Mouse (Mus musculus): ENCODE results near the gene Plcxd2. TPM values are rescaled to one million over a fixed set of nuclear protein-coding genes. Genes with fewer than 3 reads are reported as not detected.

Plcxd2 gene
- total RNA-seq (2021) = under 1 TPM; 0.35 to 0.62 TPM
- polyA plus RNA-seq (2012; rRNA removed) = 0.13 and 0.21 TPM in 2 replicates
- long read RNA-seq = 0 reads

DNA sequence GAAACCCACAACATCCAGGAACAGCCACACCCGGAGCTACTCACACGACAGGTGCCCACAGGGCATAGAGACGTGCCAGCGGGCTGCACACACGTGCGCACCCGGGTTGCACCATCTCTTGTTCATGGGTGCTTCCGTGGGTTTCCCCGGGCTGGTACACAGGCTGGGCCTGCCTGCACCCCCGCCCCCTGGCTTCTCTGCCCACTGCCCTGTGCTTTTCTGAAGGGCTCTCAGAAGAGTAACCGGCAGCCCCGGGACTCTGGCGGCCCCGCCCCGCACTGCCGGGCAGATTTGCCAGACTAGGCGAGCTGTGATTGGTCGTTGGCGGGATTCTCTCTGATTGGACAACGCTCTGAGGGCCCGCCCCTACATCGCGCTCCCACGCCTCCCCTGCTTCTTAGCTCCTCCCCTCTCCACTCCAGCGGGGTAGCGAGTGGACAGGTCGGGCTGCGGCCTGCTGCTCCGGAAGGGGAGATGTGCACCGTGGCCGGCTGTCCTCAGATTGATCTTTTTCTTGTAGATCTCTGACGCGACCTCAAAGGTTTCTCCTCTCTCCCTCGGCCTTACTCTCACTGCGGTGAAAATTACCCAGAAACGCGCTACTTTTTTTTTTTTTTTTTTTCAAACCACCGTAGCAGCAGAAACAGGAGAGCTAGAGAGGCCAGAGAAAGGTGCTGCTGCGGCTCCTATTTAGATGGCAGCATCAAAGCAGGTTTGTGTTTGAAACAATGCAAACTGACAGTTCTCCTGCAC lies at the start of gene Plcxd2:
TSS of gene Plcxd2 (minus strand) at position 66 of the 753 bp plus-strand sequence.
- peak; percentile 97 for DNase-seq

DNA sequence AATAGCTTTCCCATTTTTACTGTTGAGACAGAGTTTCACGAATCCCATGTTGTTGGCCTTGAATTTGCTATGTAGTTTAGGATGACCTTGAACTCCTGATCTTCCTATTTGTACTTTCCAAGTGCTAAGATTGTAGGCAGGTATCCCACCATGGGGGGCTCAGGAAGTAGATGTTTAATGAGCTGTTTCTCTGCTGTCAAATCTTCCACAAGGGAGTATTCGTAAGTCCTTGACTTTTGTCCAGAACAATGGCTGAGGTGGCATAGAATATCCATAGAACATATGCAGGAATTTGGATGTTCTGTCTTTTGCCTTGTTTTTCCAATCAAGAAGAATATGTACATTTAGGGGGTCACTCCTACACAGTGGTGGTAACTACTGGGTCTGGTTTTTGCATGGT lies 36.9 kb upstream of the Plcxd2 start:
- DNase-seq = no peak

DNA sequence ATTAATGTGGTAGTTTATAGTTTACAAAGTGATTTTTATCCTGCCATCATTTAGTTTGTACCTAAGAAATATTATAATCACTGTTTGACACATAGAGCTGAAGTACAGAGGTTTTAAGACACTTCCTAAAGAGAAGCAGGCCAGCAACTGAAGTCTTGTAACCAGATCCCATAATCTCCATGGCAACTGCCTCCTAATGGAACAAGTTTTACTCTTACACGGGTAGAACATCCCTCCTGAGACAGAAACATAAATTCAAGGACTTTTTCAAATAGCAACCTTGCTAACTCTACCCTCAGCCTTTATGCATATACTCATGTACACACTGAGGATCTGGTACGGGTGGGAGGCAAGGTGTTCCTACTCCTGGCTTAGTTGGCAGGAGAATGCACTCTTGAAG lies 26.2 kb upstream of the Plcxd2 start:
- DNase-seq = no peak

DNA sequence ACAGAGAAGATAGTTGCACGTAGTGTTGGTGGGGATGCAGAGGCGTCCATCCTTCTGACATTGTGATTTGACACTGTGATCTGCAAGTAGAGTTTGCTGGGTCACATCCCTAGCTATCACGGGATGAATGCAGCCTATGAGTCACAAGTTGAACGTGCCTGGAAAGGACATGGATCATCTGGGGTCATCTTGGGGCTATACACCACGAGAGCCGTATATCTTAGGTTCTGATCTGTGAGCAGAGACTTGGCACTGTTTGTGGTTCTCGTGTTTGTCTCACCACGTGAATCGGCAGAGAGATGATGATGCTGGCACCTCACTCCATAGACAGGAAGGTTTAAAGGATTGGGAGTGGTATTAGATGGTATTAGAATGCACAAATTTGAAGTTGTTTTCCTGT lies 23.9 kb upstream of the Plcxd2 start:
- DNase-seq = no peak

DNA sequence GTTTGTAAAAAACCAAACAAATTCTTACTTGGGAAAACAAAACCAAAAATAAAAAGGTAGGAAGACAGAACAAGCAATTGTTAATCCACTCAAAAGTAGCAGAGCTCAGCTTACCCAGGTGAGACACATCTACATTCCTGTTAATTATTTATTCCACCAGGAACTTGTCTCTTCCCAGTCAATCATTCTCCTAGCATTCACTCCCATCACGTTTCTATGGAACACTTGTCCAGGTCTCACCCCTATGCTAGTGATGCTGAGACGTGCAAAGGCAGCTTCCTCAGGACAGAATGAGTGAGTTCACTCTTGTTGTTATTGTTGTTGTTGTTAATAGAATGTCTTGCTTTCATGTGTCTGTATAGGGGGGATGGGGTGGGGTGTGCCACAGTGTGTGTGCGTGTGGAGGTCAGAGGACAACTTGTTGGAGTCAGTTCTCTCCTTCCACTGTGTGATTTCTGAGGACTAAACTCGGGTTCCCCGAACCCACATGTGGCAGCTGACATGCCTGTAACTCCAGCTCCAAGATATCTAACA lies 13.0 kb upstream of the Plcxd2 start:
- no peak for DNase-seq

DNA sequence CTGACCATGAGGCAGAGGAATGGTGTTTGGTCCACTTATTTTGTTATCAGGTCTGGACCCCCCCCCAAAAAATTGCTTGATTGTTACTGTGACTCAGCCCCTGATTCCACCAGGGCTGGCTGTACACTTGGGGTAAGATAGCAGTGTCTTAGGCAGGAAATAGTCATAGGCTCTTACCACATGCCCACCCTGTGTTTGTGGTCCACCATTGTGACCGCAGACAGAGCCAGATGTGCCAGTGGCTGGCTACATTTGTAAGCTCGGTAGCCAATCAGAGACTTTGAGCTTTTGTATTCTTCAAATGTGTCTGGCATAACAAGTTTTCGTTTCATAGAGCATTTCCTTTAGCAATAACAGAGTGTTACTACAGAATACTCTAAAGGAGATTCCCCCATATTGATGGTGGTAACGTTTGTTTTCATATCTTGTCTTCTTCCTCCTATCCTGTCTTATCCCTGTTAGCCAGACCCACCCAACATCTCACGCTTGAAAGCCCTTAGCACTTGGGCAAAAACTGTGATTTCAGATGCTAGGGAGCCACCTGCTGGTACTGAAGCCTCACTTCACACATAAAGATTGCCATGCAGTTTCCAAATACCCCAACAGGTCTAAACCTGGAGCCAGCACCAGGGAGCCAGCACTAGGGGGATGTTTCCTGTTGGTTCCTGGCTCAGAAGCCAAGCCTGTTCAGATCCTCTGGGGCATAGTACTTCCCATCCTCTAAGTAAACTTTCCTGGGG lies 12.3 kb upstream of the Plcxd2 start:
- peak; percentile 50 for DNase-seq

DNA sequence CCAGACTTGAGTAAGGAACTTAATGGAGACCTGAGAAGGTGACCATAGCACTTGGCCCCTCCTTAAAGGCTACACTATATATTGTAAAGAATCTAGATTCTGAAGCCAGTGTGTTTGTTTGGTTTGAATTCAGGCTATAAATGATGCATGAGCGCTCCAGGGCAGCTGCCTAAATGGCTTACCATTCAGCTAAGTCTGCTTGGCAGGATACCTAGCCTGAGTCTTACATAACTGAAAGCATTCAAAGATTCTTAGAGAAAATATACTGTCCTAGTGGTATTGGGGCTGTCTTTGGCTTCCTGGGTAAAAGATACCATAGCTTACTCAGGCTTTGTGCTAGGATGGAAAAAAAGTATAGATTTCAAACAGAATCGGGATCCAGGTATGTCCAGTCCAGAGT lies 11.3 kb upstream of the Plcxd2 start:
- no peak for DNase-seq

DNA sequence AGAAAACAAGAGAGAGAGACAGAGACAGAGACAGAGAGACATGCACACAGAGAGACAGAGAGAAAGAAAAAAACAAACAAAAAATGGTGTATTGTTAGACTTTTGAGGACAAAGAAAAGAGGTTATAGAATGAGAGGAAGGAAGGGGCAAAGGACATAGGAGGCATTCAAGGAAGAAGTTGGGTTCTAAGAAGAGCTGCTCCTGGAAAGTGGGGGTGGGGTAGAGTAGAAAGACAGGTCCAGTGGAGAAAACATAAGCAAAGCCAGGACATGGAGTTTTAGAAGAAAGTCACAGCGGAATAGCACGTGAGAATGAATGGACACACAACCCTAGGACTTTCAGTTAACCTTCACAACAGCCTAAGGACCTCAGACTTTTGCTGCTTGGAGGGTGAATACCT lies 10.4 kb upstream of the Plcxd2 start:
- DNase-seq = no peak

DNA sequence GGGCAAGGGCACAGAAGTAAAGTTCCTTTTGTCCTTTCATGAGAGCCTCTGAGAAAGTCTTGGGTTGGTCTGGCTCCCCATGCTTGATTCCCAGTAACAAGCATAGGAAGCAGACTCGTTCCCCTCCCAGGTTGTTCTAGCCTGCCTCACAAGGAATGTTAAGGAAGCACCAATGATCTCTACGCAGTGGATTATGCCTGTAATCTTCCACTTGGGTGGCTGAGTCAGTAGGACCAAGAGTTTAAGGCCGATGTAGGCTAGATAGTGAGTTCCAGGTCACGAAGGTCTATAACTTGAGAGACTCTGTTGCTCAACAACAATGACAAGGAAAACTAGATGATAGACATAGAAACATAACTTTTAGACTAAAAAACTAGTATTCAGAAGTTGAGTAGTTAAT lies 9.8 kb upstream of the Plcxd2 start:
- DNase-seq = peak; percentile 31

DNA sequence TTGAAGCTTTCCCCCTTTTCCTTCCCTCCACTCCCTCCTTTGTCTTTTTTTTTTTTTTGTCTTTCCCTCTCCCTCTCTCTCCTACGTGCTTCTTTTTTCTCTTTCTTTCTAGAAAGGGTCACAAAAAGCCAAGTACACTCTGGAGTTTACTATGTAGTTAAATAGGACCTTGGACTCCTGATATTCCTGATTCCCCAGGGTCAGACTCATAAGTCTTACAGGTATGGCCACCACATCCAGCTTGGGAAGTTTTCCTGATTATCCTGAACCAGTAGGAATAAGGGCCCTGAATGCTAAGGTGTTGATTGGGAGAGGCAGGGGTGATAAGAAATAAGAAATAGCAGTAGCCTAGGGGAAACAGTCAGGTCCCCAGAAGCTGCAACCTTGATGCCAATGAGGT lies 9.3 kb upstream of the Plcxd2 start:
- DNase-seq = no peak

DNA sequence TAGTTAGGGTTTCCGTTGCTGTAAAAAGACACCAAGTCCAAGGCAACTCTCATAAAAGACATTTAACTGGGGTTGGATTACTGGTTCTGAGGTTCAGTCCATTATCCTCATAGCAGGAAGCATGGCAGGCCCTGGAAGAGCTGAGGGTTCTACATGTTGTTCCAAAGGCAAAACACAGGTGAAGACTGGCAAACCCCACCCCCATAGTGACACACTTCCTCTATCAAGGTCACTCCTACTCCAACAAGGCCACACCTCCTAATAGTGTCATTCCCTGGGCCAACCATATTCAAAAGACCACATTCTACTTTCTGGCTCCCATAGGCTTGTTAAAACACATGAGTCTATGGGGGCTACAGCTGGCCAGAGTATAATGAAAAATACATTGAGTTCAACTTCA lies 1.7 kb upstream of the Plcxd2 start:
- DNase-seq = no peak

DNA sequence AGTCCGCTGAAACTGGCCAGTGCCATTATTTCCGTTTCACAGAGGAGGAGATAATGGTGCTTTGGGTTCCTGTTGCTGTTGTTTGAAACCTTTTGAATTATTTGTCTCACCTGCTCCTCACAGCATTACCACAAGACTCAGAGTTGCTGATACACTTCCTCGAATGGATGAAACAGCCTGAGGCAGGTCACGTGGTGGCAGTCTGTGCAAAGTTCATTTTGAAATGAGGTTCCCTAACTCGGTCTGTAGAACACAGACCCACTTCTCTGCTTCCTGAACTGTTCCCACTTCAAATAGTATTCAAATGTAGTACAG lies 845 bp upstream of the Plcxd2 start:
- peak; percentile 15 for DNase-seq

DNA sequence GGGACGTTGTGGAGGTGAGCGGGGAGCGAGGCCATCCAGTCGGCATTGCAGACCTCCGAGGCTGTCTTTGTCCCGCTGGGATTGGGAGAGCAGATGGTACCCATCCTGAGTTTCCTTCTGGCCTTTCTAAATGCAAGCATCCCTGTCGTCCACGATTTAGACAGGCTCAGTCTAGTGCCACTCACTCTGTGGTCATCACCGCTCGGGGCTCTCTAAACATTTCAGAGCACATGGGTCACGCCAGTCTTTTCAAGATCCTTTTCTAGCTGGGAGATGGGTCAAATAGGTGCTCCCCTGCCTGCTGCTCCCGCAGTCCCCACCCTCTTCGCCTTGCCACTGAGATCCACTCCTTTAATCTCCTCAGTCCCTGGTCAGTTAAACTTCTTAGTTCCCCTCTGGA lies 301 bp downstream of the Plcxd2 start:
- no peak for DNase-seq

DNA sequence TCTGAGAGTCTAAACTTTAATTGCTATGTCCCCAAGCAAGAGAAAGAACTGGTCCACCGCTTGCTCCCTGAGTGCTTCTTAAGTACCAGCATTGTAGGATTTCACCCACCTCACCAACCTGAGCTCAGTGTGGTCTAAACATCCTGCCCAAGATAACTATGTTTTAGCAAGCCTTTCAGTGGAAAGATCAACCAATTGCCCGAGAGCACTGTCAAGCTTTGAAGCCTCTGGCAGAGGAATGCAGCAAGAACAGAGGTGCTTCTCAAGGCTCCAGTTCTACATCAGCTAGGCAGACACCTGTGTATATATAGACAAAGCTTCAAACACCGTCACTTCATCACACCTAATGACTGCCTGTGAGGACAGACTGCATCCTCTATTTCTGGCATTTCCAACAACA lies 1.3 kb downstream of the Plcxd2 start:
- no peak for DNase-seq

DNA sequence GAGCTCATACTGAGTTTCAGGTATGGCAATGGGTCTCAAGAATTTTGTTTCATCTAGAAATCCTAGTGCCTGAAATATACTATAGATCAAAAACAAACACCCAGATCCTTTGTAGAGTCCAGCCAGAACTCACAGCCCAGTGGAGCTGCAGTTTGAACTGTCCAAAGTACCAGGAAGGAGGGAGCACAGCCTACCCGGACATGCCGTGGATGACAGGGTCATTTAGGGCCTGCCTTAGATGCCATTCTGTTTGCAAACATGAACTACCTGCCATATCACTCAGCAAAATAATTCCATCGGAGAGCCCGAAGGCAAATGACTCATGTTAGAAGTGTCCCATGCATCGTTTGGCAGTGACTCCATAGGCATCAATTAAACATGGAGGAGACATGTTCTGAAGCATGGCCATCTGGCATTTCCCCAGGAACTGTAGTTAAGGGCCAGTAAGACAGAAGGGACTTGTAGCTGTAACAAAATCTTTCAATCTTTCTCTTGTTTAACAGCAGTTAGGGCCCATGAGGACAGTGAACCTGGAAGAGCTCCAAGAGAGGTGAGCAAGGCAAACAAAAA lies 1.9 kb downstream of the Plcxd2 start:
- no peak for DNase-seq

DNA sequence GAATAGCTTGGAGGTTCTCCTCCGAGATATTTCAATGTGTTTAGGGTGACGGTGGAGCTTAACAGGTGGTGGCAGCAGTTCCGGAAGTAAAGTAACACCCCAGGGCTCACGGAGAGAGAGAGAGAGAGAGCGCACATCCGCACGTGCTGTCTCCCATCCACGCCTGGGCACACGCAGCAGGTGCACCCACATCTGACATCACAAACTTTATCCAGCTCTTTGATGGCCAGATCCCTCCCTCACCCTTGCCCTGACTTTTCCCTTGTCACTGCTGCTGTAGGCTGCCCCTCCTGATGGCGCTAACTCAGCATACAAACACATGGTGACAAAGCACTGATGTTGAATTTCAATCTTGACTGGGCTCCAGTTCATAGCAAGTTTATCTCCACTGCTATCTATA lies 3.8 kb downstream of the Plcxd2 start:
- DNase-seq = no peak

DNA sequence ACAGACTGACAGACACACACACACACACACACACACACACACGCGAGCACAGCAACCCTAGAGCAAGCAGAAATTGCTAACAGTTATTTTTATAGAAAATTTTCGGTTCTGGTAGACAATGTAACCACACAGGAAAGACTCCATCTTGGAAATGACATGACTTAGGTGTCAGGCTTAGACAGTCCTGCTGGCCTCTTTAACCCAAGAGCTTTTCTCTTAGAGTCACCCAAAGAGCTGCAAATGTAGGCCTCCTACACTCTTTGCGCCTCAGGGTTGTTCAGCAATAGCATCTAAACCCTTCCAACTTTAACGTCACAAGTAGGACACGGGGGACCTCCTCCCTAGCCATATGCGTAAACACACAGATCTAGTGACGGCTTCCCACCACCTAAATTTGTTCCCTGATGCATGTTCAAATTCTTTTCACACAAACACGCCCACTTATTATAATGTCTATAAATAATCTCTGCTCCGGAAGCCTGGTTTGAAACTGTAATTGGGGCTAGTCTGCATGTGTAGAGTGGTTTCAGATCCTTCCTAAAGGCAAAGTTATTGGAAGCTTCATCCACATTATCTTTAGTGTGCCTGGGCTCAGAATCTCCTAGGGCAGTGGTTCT lies 8.4 kb downstream of the Plcxd2 start:
- no peak for DNase-seq

DNA sequence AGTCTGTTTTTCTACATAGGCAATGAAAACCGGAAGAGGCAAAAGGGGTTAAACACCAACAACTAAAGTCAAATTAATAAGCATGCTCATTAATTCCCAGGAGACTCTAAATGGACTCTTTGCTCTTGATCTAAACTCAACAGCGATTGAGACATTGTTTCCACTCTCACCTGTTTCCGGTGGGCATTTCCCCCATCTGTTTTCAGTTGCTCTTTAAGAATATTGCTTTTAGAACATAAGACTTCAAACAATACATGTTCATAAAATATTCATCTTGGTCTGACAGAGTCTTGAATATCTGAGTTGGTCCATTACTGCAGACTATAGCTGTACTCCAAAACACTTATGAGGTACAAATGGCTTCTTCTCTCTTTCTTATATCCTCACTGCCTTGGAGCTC lies 9.0 kb downstream of the Plcxd2 start:
- no peak for DNase-seq

DNA sequence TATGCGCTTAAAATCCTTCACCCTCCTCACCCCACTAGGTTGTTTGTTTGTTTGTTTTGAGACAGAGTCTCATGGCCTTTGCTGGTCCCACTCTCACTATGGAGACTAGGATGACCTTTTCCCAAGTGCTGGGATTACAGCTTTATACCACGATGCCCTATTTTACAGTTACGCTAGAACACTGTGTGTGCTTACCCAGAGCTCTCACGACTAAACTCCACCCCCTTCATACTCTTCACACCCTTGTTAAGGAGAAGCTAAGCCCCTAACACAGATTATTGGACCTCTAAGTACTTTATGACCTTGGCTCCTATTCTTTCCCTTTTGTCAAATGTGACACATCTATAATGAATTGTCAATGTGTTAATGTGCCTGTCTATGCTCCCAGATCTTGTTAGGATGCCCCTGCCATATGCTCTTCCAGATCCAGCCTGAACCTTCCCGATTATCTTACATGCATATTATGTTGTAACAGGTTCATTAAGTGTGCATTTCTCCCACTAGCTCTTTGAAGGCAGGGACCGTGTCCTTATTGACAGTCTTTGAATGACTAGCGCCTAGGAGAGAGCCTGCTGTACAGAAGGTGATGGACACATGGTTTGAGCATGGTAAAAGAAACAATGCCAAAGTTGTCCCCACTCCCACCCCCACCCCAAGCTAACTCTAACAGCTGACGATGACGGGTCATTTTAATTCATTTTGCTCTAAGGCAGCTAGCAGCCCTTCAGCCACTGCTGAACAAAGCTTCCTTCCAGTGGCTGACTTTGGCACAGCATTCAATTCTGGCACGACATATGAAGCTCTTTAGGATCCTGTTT lies 10.4 kb downstream of the Plcxd2 start:
- no peak for DNase-seq

DNA sequence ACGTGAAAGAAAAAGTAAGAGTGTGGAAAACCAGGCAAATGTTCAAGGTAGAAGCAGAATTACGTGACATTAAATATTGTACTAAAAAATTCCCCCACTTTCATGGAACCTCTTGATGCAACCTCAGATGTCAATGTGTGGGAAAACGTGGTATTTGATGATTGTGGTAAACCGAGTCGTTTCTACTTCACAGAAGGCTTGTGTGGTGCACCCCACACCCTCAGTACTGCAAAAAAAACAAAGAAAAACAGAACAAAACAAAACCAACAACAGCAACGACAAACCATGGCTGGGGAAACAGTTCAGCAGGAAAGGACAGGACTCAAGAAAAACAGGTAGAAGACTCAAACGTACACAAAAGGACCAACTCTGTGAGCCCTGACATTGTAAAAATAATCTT lies 11.8 kb downstream of the Plcxd2 start:
- DNase-seq = no peak

DNA sequence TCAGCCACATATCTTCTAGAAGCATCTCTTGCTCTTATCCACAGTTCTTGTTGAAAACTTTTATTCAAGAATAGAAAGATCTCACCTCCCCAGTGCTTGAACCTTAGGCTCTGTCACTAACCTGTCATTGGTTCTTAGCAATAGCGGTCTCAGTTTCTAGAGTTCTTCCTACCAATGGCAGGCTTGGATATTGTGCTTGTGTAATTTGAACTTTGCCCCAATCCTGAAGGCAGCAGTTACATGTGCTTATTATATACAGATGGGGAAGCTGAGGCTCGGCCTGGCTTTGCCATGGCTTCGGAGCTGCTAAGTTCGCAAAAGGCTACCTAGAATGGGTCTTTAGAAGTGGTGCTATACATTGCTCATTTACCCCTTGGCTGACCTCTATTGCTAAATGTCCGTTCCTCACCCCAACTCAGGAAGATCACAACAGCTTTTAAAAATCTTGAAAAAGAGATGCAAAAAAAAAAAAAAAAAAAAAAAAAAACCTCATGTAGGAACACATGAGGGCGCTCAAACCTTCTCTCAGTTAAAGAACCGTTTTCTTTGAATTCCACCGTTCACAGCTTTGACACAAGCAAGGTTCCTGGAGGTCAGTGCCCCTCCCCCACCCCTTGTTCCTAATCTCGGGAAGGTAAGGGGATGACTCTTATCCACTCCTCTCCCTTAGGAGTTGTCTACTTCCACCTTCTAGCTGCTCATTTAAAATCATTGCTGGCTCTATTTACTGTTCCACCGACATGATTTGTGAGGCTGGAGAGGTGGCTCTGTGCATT lies 18.9 kb downstream of the Plcxd2 start:
- no peak for DNase-seq
